Mouse (Mus musculus): ENCODE data around the gene Pank1. TPM values are rescaled to one million over a fixed set of nuclear protein-coding genes. Genes with fewer than 3 reads are reported as not detected.

Gene Pank1
- total and polyA plus RNA-seq, 2 experiments from 2014 or later: 7.4 to 16.1 TPM

DNA sequence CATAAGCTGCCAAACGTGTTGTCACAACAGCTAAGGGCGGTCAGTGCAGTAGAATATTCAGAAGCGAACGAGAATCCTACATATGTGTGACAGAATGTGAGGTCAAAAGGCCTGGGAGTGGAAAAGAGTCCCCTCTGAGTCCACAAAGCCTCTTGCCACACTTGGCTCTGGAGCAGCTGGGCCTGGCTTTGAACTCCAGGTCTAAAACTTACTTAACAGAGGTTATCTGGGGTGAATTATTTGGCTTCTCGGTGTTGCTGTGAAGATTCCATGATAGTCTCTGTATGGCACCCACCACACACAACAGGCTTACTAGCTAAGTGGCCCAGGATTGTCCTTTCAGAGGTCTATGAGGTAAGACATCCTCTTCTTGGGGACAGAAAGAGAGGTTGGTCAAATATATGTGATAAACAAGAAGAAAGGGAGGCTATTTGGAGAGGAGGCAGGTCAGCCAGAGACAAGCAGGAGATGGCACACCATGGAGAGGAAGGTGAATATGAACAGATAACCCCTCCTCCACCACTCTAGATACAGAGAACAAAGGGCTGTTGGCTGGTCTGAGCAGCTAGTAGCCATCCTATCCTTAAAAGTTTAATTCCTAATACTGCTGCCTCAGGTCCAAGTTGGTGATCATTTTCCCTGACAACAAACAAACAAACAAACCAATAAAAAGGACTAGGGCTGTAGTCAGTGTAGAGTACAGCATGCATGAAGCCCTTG, 51.2 kb downstream of the Pank1 start:
- H3K4me3 ChIP-seq (ENCODE audit: low read length): no peak overlapping the region
- ATAC-seq (no peak), DNase-seq (ENCODE audit: low spot score) (no peak)
- H3K27ac ChIP-seq: no peak overlapping the region
- WGBS: 89% methylated on average over 5 of the region's 5 CpGs
- no peaks in the 10 kb centered on the region for H3K4me1 ChIP-seq (ENCODE audit: insufficient read depth, low read length)
- H3K27me3 ChIP-seq (ENCODE audit: insufficient read depth, low read length): no peaks in the 10 kb centered on the region
- no peaks in the 10 kb centered on the region for H3K9me3 ChIP-seq (ENCODE audit: low read length)
- no peak overlapping the region for H3K9ac ChIP-seq (replicated peaks; ENCODE audit: low read length)
- no peaks in the 10 kb centered on the region; the same call in 1 of the 2 replicates for H3K36me3 ChIP-seq (ENCODE audit: insufficient read depth, low read length)
- TF ChIP-seq CTCF (IDR thresholded peaks at IDR 0.05; ENCODE audit: low read depth): no peak
- H3K4me2 ChIP-seq (ENCODE audit: low read depth, low read length): no peak overlapping the region

- H3K4me2 ChIP-seq (ENCODE audit: low read depth, low read length): no peak overlapping the region
- no peak overlapping the region for H3K9ac ChIP-seq (replicated peaks; ENCODE audit: low read length)
- no peaks in the 10 kb centered on the region for H3K4me1 ChIP-seq (ENCODE audit: insufficient read depth, low read length)
- no peaks in the 10 kb centered on the region for H3K27me3 ChIP-seq (ENCODE audit: insufficient read depth, low read length)
- ATAC-seq (no peak), DNase-seq (ENCODE audit: low spot score) (no peak)
- H3K9me3 ChIP-seq (ENCODE audit: low read length): no peaks in the 10 kb centered on the region
- WGBS: 76% methylated on average over 6 of the region's 6 CpGs
- H3K27ac ChIP-seq: no peak overlapping the region
- H3K36me3 ChIP-seq (ENCODE audit: insufficient read depth, low read length): no peaks in the 10 kb centered on the region; the same call in 1 of the 2 replicates
- H3K4me3 ChIP-seq (ENCODE audit: low read length): no peak overlapping the region
- TF ChIP-seq CTCF (IDR thresholded peaks at IDR 0.05; ENCODE audit: low read depth): no peak
Measured at GRCm38 (mm10) chr19:34827444-34827843, 51.8 kb downstream of the Pank1 start.

DNA sequence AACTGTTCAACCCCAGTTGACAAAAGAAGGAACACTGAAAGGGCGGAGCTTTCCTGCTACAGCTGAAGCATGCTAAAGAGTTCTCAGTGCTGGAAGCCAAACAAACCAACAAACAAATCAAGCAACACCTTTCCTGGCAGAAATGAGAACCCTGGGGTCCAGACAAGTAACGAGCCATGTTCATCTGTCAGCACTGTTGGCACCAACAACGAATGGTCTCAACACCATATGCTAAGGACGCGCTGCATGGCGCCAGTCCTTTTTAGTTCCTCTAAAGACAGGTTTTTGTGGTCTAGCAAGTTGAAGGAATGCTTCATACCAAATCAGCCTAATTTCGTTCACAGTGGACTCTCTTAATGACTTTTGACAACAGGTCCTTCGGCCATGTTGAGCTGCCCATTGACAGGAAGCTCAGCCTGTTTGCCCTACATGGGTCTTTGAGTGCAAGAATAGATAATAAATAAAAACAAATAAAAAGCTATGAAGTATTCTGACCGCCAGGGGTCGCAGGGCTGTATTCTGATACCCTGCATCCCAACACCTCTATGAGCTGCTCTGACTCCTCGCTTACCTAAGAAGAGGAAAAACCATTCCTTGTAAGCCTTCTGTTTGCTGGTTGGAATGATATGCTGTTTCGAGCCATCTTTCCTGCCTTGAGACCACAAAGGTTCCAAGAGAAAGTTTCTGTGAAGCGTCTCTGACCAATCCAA, 53.2 kb downstream of the Pank1 start:
- Histone ChIP-seq H3K27me3 (ENCODE audit: insufficient read depth, low read length) (no peaks in the 10 kb centered on the region), H3K36me3 (ENCODE audit: insufficient read depth, low read length) (no peaks in the 10 kb centered on the region; the same call in 1 of the 2 replicates), H3K4me3 (ENCODE audit: low read length) (no peak overlapping the region), H3K9ac (replicated peaks; ENCODE audit: low read length) (no peak overlapping the region), H3K27ac (no peak overlapping the region), H3K4me2 (ENCODE audit: low read depth, low read length) (no peak overlapping the region), H3K4me1 (ENCODE audit: insufficient read depth, low read length) (no peaks in the 10 kb centered on the region), H3K9me3 (ENCODE audit: low read length) (no peaks in the 10 kb centered on the region)
- DNase-seq (ENCODE audit: low spot score) (peak; percentile 65), ATAC-seq (no peak)
- TF ChIP-seq CTCF (IDR thresholded peaks at IDR 0.05; ENCODE audit: low read depth): peak; percentile 69
- WGBS: 61% methylated on average over 13 of the region's 13 CpGs

DNA sequence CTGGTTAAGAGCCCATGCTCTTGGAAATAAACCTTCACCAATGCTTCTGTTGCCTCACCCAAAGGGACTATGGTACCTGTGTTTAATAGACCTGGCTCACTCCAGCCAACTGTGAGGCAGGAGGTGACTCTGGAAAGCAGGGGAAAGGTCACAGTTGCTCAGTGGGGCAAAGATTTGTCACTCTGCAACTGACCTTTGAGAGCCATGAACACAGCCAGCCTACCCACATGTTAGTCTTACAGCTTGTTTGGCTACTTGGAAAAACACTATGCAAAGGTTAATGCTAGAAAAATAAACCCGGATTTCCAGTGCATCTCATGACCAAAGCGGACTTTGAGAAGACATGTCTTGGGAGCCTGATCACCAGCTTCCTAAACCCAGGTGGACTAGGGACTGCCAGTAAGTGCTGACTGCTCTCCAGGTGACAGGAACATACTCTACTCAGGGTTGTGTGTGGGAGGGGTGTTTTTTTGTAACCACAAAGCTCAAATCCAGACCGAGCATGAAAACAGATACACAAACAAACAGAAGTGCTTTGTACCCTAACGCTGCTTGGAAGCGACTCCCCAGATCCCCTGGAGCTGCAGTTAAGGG, 59.6 kb downstream of the Pank1 start:
- peaks cover 5% of the 10 kb centered on the region; the same call in 1 of the 2 replicates for H3K36me3 ChIP-seq (ENCODE audit: insufficient read depth, low read length)
- WGBS: 81% methylated on average over 5 of the region's 5 CpGs
- no peak overlapping the region for H3K9ac ChIP-seq (replicated peaks; ENCODE audit: low read length)
- H3K9me3 ChIP-seq (ENCODE audit: low read length): no peaks in the 10 kb centered on the region
- no peaks in the 10 kb centered on the region for H3K4me1 ChIP-seq (ENCODE audit: insufficient read depth, low read length)
- no peak for TF ChIP-seq CTCF (IDR thresholded peaks at IDR 0.05; ENCODE audit: low read depth)
- no peak overlapping the region for H3K4me3 ChIP-seq (ENCODE audit: low read length)
- no peaks in the 10 kb centered on the region for H3K27me3 ChIP-seq (ENCODE audit: insufficient read depth, low read length)
- ATAC-seq (no peak), DNase-seq (ENCODE audit: low spot score) (no peak)
- no peak overlapping the region for H3K4me2 ChIP-seq (ENCODE audit: low read depth, low read length)
- no peak overlapping the region for H3K27ac ChIP-seq

DNA sequence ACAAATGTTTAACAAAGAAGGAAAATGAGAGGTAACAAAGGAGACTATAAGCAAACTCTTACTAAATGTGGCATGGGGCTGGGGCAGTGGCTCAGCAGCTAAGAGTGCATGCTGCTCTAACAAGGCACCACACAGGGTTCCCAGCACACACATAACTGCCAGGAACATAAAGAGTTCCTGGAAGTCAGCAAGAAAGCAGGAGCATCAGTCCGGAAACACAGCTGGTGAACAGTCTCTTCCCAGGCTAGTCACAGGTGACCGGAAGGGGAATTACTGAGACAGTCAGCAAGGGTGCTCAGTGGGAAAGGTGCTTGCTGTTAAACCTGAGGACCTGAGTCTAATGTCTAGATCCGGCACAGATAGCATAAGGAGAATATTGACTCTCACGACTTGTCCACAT, 63.9 kb downstream of the Pank1 start:
- Histone ChIP-seq H3K36me3 (ENCODE audit: insufficient read depth, low read length) (peaks cover under 1% of the 10 kb centered on the region; the same call in 1 of the 2 replicates), H3K9me3 (ENCODE audit: low read length) (no peaks in the 10 kb centered on the region), H3K4me2 (ENCODE audit: low read depth, low read length) (no peak overlapping the region), H3K9ac (replicated peaks; ENCODE audit: low read length) (no peak overlapping the region), H3K27ac (no peak overlapping the region), H3K4me1 (ENCODE audit: insufficient read depth, low read length) (no peaks in the 10 kb centered on the region), H3K27me3 (ENCODE audit: insufficient read depth, low read length) (no peaks in the 10 kb centered on the region), H3K4me3 (ENCODE audit: low read length) (no peak overlapping the region)
- WGBS: 79% methylated on average over 4 of the region's 4 CpGs
- ATAC-seq (no peak), DNase-seq (ENCODE audit: low spot score) (no peak)
- no peak for TF ChIP-seq CTCF (IDR thresholded peaks at IDR 0.05; ENCODE audit: low read depth)

- no peak for TF ChIP-seq CTCF (IDR thresholded peaks at IDR 0.05; ENCODE audit: low read depth)
- Histone ChIP-seq H3K4me2 (ENCODE audit: low read depth, low read length) (no peak overlapping the region), H3K36me3 (ENCODE audit: insufficient read depth, low read length) (no peaks in the 10 kb centered on the region), H3K9me3 (ENCODE audit: low read length) (no peaks in the 10 kb centered on the region), H3K9ac (replicated peaks; ENCODE audit: low read length) (no peak overlapping the region), H3K4me1 (ENCODE audit: insufficient read depth, low read length) (no peaks in the 10 kb centered on the region), H3K4me3 (ENCODE audit: low read length) (no peak overlapping the region), H3K27me3 (ENCODE audit: insufficient read depth, low read length) (no peaks in the 10 kb centered on the region), H3K27ac (no peak overlapping the region)
- DNase-seq (ENCODE audit: low spot score) (peak; percentile 33), ATAC-seq (peak; percentile 58; the same call in 1 of the 2 replicates)
- 43% methylated on average over 4 of the region's 4 CpGs for WGBS
Measured at GRCm38 (mm10) chr19:34814696-34815095, 64.6 kb downstream of the Pank1 start.

All from hindbrain, postnatal 0 days (tissue).